Mouse (Mus musculus) hematopoietic multipotent progenitor cell, adult 10-12 weeks (in vitro differentiated cells): ENCODE data around the gene Vmn2r75. TPM values are rescaled to one million over a fixed set of nuclear protein-coding genes. Genes with fewer than 3 reads are reported as not detected.

Experiments
- polyA plus RNA-seq: library from polyadenylated mRNA; stranded (reverse); fragments of >175 nt; gene quantifications from 2 replicates; pipeline ENCODE4 v1.2.3, GENCODE M21; 2012; ENCODE audit warnings: low replicate concordance

Vmn2r75 gene
- polyA plus RNA-seq = not detected in 2 replicates

GRCm38 (mm10) chr7:86171678-86172077 lies at the start of gene Vmn2r75:
Gene Vmn2r75 (minus strand): TSS chr7:86171778.

Other genes with a start within 250 kb of the Vmn2r75 start
- not detected in 2 replicates for gene Vmn2r74, start 210.1 kb downstream of the Vmn2r75 start, polyA plus RNA-seq
- gene Vmn2r76, start 74.5 kb upstream of the Vmn2r75 start, polyA plus RNA-seq = not detected in 2 replicates
- gene Olfr310, start 105.4 kb upstream of the Vmn2r75 start, polyA plus RNA-seq = not detected in 2 replicates
- gene Olfr309, start 141.9 kb upstream of the Vmn2r75 start, polyA plus RNA-seq = not detected in 2 replicates
- gene Olfr308, start 153.9 kb upstream of the Vmn2r75 start, polyA plus RNA-seq = not detected in 2 replicates
- not detected in 2 replicates for gene Olfr307, start 165.8 kb upstream of the Vmn2r75 start, polyA plus RNA-seq
- not detected in 2 replicates for gene Olfr305, start 195.2 kb upstream of the Vmn2r75 start, polyA plus RNA-seq
- gene Olfr304, start 214.9 kb upstream of the Vmn2r75 start, polyA plus RNA-seq = not detected in 2 replicates
- gene Olfr303, start 226.0 kb upstream of the Vmn2r75 start, polyA plus RNA-seq = not detected in 2 replicates
- gene Olfr301, start 232.1 kb upstream of the Vmn2r75 start, polyA plus RNA-seq = not detected in 2 replicates